Mouse (Mus musculus) forebrain, embryonic 16.5 days (tissue): ENCODE results near the gene Gm973. TPM values are rescaled to one million over a fixed set of nuclear protein-coding genes. Genes with fewer than 3 reads are reported as not detected.
A peak's percentile ranks its signal among the peaks of the same experiment; 100 is the strongest.

Source experiments
- ATAC-seq: fragments of 200-750 bp; cut with Nextera tagmentation; 2 replicates; pipeline ENCODE4 v1.8.0; 2017; ENCODE audit warnings: mild to moderate bottlenecking, moderate library complexity
- H3K27ac ChIP-seq: fragments of 300-500 bp; sonication (generic); 2 replicates; pipeline ENCODE4 v1.5.1; 2014; ENCODE audit warnings: low read length, control low read depth
- H3K27me3 ChIP-seq: fragments of 300-500 bp; sonication (generic); replicated peaks from 2 replicates; pipeline ENCODE4 v1.6.1; 2014; ENCODE audit warnings: low read length; ENCODE audit not compliant: control insufficient read depth, insufficient read depth
- H3K36me3 ChIP-seq: fragments of 300-500 bp; sonication (generic); 2 replicates; pipeline ENCODE4 v1.6.1; 2014; ENCODE audit not compliant: control insufficient read depth, insufficient read depth
- H3K4me1 ChIP-seq: fragments of 300-500 bp; sonication (generic); replicated peaks from 2 replicates; pipeline ENCODE4 v1.6.1; 2014; ENCODE audit warnings: low read length; ENCODE audit not compliant: control insufficient read depth, insufficient read depth
- H3K4me2 ChIP-seq: fragments of 300-500 bp; sonication (generic); 2 replicates; pipeline ENCODE4 v1.6.1; 2014; ENCODE audit warnings: mild to moderate bottlenecking, low read length, control low read depth
- H3K4me3 ChIP-seq: fragments of 300-500 bp; sonication (generic); replicated peaks from 2 replicates; pipeline ENCODE4 v1.5.1; 2014; ENCODE audit warnings: mild to moderate bottlenecking, low read length, control low read depth
- H3K9ac ChIP-seq: fragments of 300-500 bp; sonication (generic); replicated peaks from 2 replicates; pipeline ENCODE4 v1.6.1; 2014; ENCODE audit warnings: low read depth, low read length, control low read depth
- H3K9me3 ChIP-seq: fragments of 300-500 bp; sonication (generic); 2 replicates; pipeline ENCODE4 v1.6.1; 2016; ENCODE audit warnings: low read length; ENCODE audit not compliant: control insufficient read depth
- WGBS: fragments of 180-500 bp; shearing (Covaris S2); extraction: QIAGEN DNeasy Blood & Tissue Kit; methylation state at CpG from one replicate; pipeline ENCODE4 v1.1.7; 2014; 5-methylcytosine and 5-hydroxymethylcytosine counted together
- polyA plus RNA-seq: library from polyadenylated mRNA; unstranded; fragments of >200 nt; fragmentation: Nextera tagmentation; extraction: Ambion mirVana; gene quantifications from 2 replicates; pipeline ENCODE4 v1.2.1, GENCODE M21; 2015

The Gm973 gene
- polyA plus RNA-seq, 1 experiment from 2014 or later: 6.2 TPM

GRCm38 (mm10) chr1:59673661-59674060, 157.6 kb downstream of the Gm973 start:
- Histone ChIP-seq H3K9me3 (no peaks in the 10 kb centered on the region), H3K9ac (no peak overlapping the region), H3K36me3 (no peaks in the 10 kb centered on the region), H3K4me3 (no peak overlapping the region), H3K4me2 (no peak overlapping the region), H3K4me1 (peaks cover 16% of the 10 kb centered on the region), H3K27me3 (no peaks in the 10 kb centered on the region), H3K27ac (no peak overlapping the region)
- ATAC-seq: no peak
- 89% methylated on average over 2 of the region's 2 CpGs for WGBS

DNA sequence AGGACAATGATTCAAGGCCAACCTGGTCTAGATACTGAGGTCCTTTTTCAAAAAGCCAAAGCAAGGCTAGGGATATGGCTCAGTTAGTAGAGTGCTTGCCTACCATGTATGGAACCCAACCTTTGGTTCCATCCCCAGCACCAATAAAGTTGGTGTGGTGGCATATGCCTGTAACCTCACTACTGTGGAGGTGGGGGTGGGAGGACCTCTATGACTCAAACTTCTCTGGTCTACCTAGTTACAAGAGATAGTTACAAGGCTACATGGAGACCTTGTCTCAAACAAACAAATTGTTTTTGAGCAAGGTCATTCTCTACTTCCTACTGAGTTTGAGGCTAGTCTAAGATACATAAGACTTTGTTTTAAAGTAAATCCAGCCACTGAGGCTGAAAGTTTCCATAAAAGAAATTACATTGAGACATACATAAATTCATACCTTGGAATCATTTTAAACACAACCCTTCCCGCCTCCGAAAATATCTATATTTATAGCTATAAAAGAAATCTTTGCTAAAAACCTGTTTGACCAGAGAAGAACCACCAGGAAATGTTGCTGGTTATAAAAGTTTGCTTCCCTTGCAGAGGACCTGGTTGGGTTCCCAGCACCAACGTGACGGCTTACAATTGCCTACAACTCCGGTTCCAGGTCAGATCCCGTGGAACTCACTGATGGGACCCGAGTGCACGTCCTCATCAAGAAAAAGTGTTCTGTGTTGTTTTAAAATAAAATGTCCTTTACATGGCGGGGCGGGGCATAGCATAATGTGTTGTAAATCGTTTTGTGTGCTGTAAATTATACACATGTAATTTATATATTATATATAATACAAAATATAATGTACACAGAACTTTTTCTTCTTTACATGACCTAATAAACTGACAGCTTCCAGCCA, 168.1 kb downstream of the Gm973 start:
- H3K9ac ChIP-seq: peak overlapping the region; percentile 31; the same call in 1 of the 2 replicates

GRCm38 (mm10) chr1:59684819-59685755, 169.0 kb downstream of the Gm973 start, which contains the start of gene Nop58:
Gene Nop58, plus strand, starts transcription at chr1:59684971.
- Histone ChIP-seq H3K27ac (peak within 1 kb of the TSS; percentile 87), H3K36me3 (no peaks in the 10 kb centered on the region), H3K9me3 (no peaks in the 10 kb centered on the region), H3K9ac (peak within 1 kb of the TSS; percentile 79), H3K27me3 (peaks cover 7% of the 10 kb centered on the region; the same call in 1 of the 2 replicates), H3K4me2 (peak within 1 kb of the TSS; percentile 87), H3K4me1 (peaks cover 19% of the 10 kb centered on the region), H3K4me3 (peak within 1 kb of the TSS; percentile 98)
- ATAC-seq: peak; percentile 99
- under 1% methylated on average over 49 of the region's 49 CpGs for WGBS

More for the DNA sequence above, 168.1 kb downstream of the Gm973 start:
- Histone ChIP-seq H3K36me3 (no peaks in the 10 kb centered on the region), H3K4me1 (peaks cover 19% of the 10 kb centered on the region), H3K27ac (no peak overlapping the region), H3K9me3 (no peaks in the 10 kb centered on the region), H3K4me2 (peak overlapping the region; percentile 82), H3K4me3 (peak overlapping the region; percentile 98), H3K27me3 (peaks cover 7% of the 10 kb centered on the region; the same call in 1 of the 2 replicates)
- ATAC-seq: peak; percentile 49; the same call in 1 of the 2 replicates
- 10% methylated on average over 11 of the region's 11 CpGs for WGBS

Other genes starting within 250 kb of the Gm973 start
- gene Fzd7, start 33.8 kb upstream of the Gm973 start, polyA plus RNA-seq: 2.7 and 3.4 TPM in 2 replicates
- 406 and 423 TPM in 2 replicates for gene Sumo1, start 154.6 kb downstream of the Gm973 start, polyA plus RNA-seq
- 172 and 181 TPM in 2 replicates for gene Nop58, start 168.7 kb downstream of the Gm973 start, polyA plus RNA-seq
- gene Bmpr2, start 247.1 kb downstream of the Gm973 start, polyA plus RNA-seq: 13.5 and 15.4 TPM in 2 replicates